Mouse (Mus musculus): ENCODE data around the gene H1fx. TPM values are rescaled to one million over a fixed set of nuclear protein-coding genes. Genes with fewer than 3 reads are reported as not detected.

H1fx gene
- total RNA-seq, 2 experiments from 2014 or later = 56.4 to 66.3 TPM

- no peak for TF ChIP-seq CTCF (IDR thresholded peaks at IDR 0.05)
- intact Hi-C loops (cut with DNase I) = no loop called here
- DNase-seq (ENCODE audit: extremely low spot score in 1 of 2, low spot score in 2 of 2) = no peak
Measured at GRCm38 (mm10) chr6:88003439-88003838, 22.0 kb upstream of the H1fx start.

GRCm38 (mm10) chr6:87998358-87998757 lies 16.9 kb upstream of the H1fx start:
- TF ChIP-seq CTCF (IDR thresholded peaks at IDR 0.05) = no peak
- no peak overlapping the region for H3K4me3 ChIP-seq
- intact Hi-C loops (cut with DNase I) = loop anchor here (5.0 kb wide), 2 partner anchors 111 to 161 kb away; partner anchors contain the start of genes Copg1, Gm45140 and Isy1
- no peak for DNase-seq (ENCODE audit: extremely low spot score in 1 of 2, low spot score in 2 of 2)
- H3K27ac ChIP-seq = peak overlapping the region; percentile 44

More at GRCm38 (mm10) chr6:88003439-88003838, 22.0 kb upstream of the H1fx start:
- Histone ChIP-seq H3K27ac (peak overlapping the region; percentile 41; the same call in 1 of the 2 replicates), H3K4me3 (no peak overlapping the region)

- peak; percentile 80 for TF ChIP-seq CTCF (IDR thresholded peaks at IDR 0.05)
- no peak overlapping the region for H3K4me3 ChIP-seq
- intact Hi-C loops (cut with DNase I) = loop anchor here (5.0 kb wide), 2 partner anchors 110 to 160 kb away; partner anchors contain the start of genes Copg1, Gm45140 and Isy1
- peak; percentile 73 to 79 for DNase-seq (ENCODE audit: extremely low spot score in 1 of 2, low spot score in 2 of 2)
- peak overlapping the region; percentile 44 for H3K27ac ChIP-seq
Measured at GRCm38 (mm10) chr6:87997706-87998265, 16.3 kb upstream of the H1fx start.

- intact Hi-C loops (cut with DNase I) = loop anchor here (5.0 kb wide), 2 partner anchors 109 to 159 kb away; partner anchors contain the start of genes Copg1, Gm45140 and Isy1
- no peak for TF ChIP-seq CTCF (IDR thresholded peaks at IDR 0.05)
- DNase-seq (ENCODE audit: extremely low spot score in 1 of 2, low spot score in 2 of 2) = no peak
Measured at GRCm38 (mm10) chr6:87996606-87997005, 15.2 kb upstream of the H1fx start.

GRCm38 (mm10) chr6:87995519-87995918 lies 14.1 kb upstream of the H1fx start:
- Histone ChIP-seq H3K27ac (peak overlapping the region; percentile 2; the same call in 1 of the 2 replicates), H3K4me3 (no peak overlapping the region)
- DNase-seq (ENCODE audit: extremely low spot score in 1 of 2, low spot score in 2 of 2) = no peak
- intact Hi-C loops (cut with DNase I) = loop anchor here (5.0 kb wide), 2 partner anchors 108 to 158 kb away; partner anchors contain the start of genes Copg1, Gm45140 and Isy1
- TF ChIP-seq CTCF (IDR thresholded peaks at IDR 0.05) = no peak

More at GRCm38 (mm10) chr6:87996606-87997005, 15.2 kb upstream of the H1fx start:
- Histone ChIP-seq H3K4me3 (no peak overlapping the region), H3K27ac (no peak overlapping the region)

GRCm38 (mm10) chr6:87993790-87994571 lies 12.5 kb upstream of the H1fx start:
- peak; percentile 50 to 58 for DNase-seq (ENCODE audit: extremely low spot score in 1 of 2, low spot score in 2 of 2)
- peak overlapping the region; percentile 75 for H3K27ac ChIP-seq
- intact Hi-C loops (cut with DNase I) = no loop called here
- peak overlapping the region; percentile 26; the same call in 1 of the 2 replicates for H3K4me3 ChIP-seq
- TF ChIP-seq CTCF (IDR thresholded peaks at IDR 0.05) = no peak

- no peak for TF ChIP-seq CTCF (IDR thresholded peaks at IDR 0.05)
- no peak for DNase-seq (ENCODE audit: extremely low spot score in 1 of 2, low spot score in 2 of 2)
- intact Hi-C loops (cut with DNase I) = no loop called here
- Histone ChIP-seq H3K27ac (no peak overlapping the region), H3K4me3 (no peak overlapping the region)
Measured at GRCm38 (mm10) chr6:87992733-87993132, 11.3 kb upstream of the H1fx start.

GRCm38 (mm10) chr6:87991886-87992285 lies 10.4 kb upstream of the H1fx start:
- no peak for TF ChIP-seq CTCF (IDR thresholded peaks at IDR 0.05)
- DNase-seq (ENCODE audit: extremely low spot score in 1 of 2, low spot score in 2 of 2) = no peak
- H3K4me3 ChIP-seq = no peak overlapping the region
- H3K27ac ChIP-seq = no peak overlapping the region
- intact Hi-C loops (cut with DNase I) = no loop called here

- no peak overlapping the region for H3K27ac ChIP-seq
- intact Hi-C loops (cut with DNase I) = no loop called here
- no peak for TF ChIP-seq CTCF (IDR thresholded peaks at IDR 0.05)
Measured at GRCm38 (mm10) chr6:87991216-87991615, 9.8 kb upstream of the H1fx start.

GRCm38 (mm10) chr6:87982506-87982905 lies 1.1 kb upstream of the H1fx start:
- no peak for DNase-seq (ENCODE audit: extremely low spot score in 1 of 2, low spot score in 2 of 2)
- no peak for TF ChIP-seq CTCF (IDR thresholded peaks at IDR 0.05)
- intact Hi-C loops (cut with DNase I) = loop anchor here (5.0 kb wide), 3 partner anchors 70 to 145 kb away; partner anchors contain the start of genes Cnbp, Gm45140, Hmces and Isy1
- Histone ChIP-seq H3K4me3 (peak overlapping the region; percentile 60), H3K27ac (no peak overlapping the region)

More at GRCm38 (mm10) chr6:87991216-87991615, 9.8 kb upstream of the H1fx start:
- no peak overlapping the region for H3K4me3 ChIP-seq
- DNase-seq (ENCODE audit: extremely low spot score in 1 of 2, low spot score in 2 of 2) = no peak

- peak overlapping the region; percentile 60 for H3K4me3 ChIP-seq
- intact Hi-C loops (cut with DNase I) = loop anchor here (5.0 kb wide), 3 partner anchors 69 to 144 kb away; partner anchors contain the start of genes Cnbp, Gm45140, Hmces and Isy1
- H3K27ac ChIP-seq = peak overlapping the region; percentile 87
- DNase-seq (ENCODE audit: extremely low spot score in 1 of 2, low spot score in 2 of 2) = peak; percentile 37 to 49
- TF ChIP-seq CTCF (IDR thresholded peaks at IDR 0.05) = no peak
Measured at GRCm38 (mm10) chr6:87981030-87981485, 379 bp downstream of the H1fx start.

All from left cerebral cortex, adult 2 months (tissue).